Mouse (Mus musculus) gastrocnemius, postnatal 25 days (tissue): ENCODE results near the gene Cdhr3. TPM values are rescaled to one million over a fixed set of nuclear protein-coding genes. Genes with fewer than 3 reads are reported as not detected.
A peak's percentile ranks its signal among the peaks of the same experiment; 100 is the strongest.

Experiments used
- DNase-seq: peaks from one replicate; pipeline ENCODE4 v3.0.0; 2022
- long read RNA-seq, 2 experiments: library from polyadenylated mRNA; stranded (forward); transcript quantifications; one replicate each; pipeline ENCODE4 v2.0.0; 2021
- total RNA-seq, 2 experiments: library from RNA; stranded (reverse); gene quantifications; 1 replicate in 1 of 2; 2 replicates in 1 of 2; pipeline ENCODE4 v1.2.3; 2021

The Cdhr3 gene
- total RNA-seq: 1 to 10 TPM in 1 of 2 experiments, under 1 TPM in 1; 0.49 to 1.3 TPM
- long read RNA-seq, experiment 1, partial matches to known transcripts: 1 of 2 reads
- long read RNA-seq, experiment 1, other reads (novel, unspliced or antisense): 1 of 2 reads
- long read RNA-seq, experiment 2, partial matches to known transcripts: 1 of 1 reads
- long read RNA-seq, experiment 2, other reads (novel, unspliced or antisense): 0 of 1 reads

GRCm38 (mm10) chr12:33092775-33093174 is at the start of gene Cdhr3:
Gene Cdhr3 (minus strand): TSS chr12:33092875.
- no peak for DNase-seq

DNA sequence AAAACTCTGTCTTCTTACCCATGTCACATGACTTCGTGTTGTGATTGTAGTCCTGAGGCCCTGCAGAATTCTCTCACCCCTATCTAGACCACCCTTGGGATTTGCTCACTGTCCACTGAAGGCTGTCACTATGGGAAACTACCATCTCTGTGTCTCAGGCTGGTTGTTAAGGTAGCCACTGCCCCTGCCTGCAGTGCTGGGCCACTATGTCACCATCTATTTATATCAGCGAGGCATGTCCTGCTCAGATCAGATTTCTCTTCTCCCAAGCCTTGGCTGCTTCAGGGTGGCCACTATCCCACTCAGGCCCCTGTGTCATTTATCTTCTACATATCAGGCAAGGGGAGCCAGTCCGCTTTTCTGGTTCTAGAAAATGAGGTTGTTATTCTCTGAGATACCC is 46.4 kb upstream of the Cdhr3 start:
- peak; percentile 55 for DNase-seq

DNA sequence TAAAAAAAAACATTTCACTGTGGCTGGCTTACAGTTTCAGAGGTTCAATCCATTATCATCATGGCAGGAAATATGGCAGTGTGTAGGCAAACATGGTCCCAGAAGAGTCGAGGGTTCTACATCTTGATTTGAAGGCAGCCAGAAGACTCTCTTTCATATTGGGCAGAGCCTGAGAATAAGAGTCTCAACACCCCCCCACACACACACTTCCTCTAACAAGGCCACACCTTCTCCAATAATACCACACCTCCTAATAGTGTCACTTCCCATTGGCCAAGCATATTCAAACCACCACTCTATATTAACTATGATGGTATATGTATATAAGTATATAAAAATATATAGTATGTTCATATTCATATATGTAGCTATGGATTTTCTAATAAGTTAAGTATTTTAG is 45.2 kb upstream of the Cdhr3 start:
- DNase-seq: no peak

DNA sequence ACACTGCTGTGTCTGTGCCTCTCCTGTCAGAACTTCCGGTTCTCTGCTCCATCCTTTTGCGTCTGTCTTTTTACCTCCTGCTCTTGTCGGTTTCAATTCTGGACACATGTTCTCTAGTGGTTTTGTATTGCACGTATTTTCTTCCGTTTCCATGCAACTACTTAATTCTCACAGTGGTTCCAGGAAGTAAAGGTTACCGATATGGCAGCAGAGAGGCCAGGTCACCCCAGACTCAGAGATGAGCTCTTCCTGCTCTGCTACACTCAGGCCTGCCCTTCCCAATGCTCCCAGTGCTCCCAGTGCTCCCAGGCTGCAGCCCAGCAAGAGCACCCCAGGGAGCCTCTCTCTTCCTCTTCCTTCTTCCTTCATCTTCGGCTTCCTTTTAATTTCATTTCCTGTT is 39.1 kb upstream of the Cdhr3 start:
- DNase-seq: no peak

DNA sequence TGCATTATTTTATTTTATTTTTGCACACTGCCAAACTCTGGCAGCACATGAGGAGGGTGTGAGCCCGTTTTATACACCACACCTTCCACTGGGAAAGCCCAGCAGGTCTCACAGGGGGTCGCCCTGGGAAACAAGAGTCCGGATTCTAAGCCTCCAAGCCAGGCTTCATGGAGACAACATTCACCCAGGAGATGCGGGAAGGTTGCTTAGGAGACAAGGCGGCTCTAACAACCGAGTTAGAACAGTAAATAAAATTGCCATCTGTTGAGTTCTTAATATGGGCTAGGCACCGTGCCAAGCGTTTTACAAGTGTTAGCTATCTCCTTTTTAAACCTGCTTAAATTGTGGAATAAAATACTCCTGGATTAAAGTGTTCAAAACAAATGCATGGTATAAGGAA is 37.7 kb upstream of the Cdhr3 start:
- no peak for DNase-seq

GRCm38 (mm10) chr12:33129410-33129809 is 36.7 kb upstream of the Cdhr3 start:
- DNase-seq: peak; percentile 27

DNA sequence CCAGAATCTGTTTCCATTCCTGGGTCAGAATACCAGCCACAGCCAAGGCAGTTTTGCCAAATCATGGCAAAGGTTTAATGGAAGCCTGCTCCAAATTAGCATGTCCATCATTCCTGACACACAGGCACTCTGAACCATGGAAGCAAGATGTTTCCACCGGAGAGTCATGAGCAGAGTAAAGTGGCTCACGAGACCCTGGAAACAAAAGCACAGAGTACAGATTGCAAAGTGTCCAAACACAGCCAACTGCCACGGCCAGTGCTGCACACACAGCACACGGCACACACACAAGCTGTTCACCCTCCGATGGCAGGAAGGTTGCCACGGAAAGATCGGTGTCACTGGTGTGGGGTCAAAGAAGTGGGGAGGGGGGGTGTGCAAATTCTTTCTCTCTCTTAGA is 36.0 kb upstream of the Cdhr3 start:
- DNase-seq: no peak

- no peak for DNase-seq
Measured at GRCm38 (mm10) chr12:33128121-33128520, 35.4 kb upstream of the Cdhr3 start.

- DNase-seq: no peak
Measured at GRCm38 (mm10) chr12:33126243-33126642, 33.6 kb upstream of the Cdhr3 start.

DNA sequence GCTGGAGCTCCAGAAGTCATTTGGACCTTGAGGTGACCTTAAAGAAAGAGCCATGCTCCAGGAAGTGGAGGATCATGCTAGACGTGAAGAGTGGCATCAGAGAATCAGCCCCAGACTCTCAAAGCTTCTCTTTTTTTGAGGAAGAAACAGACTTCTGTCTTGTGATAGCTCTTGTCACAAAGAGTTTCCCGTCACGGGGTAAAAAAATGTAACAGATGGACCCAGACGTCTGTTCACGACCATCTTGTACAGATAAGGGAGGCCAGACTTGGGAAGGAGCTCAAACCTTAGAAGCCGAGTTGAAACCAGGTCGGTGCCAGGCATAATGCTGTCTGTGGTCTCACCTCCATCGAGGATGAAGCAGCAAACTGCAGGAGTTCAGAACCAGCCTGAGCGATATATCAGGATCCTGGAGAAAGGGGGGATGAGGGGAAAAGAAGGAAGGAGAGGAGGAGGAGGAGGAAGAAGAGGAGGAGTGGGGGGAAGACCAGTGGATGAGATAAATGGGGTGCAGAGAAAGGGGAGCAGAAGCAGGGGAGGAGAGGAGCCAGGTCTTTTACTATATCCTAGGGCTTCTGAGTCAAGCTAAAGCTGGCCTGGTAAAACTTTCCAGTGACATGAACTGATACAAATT is 33.0 kb upstream of the Cdhr3 start:
- DNase-seq: no peak

DNA sequence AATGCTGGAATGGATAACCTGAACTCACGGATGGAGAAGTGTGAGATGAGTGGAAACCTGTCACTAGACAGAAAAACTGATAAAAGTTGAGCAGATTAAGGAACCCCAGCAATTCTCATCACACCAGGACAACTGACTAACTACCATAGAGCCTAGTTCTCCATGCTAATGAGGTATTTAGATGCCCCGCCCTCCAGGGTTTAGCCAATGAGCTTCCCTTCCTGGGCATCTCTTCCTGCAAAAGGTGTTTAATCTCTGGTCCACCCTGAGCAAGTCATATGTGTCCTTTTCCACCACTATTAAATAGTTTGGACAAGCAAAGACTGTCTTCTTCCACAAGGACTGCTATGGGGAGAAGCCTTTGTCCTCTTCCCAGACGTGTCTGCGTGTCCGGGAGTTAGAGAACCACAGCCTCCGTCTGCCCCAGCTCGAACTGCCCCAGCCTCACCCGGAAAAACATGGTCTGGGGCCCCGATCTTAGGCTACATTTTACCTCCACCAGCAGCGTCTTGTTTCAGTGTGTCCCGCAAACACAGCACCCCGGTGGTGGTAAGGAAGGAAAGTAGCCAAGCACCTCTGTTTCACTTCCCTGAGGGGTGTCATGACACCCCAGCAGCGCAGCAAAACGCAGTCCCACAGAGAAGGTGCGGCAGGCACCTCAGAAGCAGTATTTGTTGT is 26.1 kb upstream of the Cdhr3 start:
- no peak for DNase-seq

DNA sequence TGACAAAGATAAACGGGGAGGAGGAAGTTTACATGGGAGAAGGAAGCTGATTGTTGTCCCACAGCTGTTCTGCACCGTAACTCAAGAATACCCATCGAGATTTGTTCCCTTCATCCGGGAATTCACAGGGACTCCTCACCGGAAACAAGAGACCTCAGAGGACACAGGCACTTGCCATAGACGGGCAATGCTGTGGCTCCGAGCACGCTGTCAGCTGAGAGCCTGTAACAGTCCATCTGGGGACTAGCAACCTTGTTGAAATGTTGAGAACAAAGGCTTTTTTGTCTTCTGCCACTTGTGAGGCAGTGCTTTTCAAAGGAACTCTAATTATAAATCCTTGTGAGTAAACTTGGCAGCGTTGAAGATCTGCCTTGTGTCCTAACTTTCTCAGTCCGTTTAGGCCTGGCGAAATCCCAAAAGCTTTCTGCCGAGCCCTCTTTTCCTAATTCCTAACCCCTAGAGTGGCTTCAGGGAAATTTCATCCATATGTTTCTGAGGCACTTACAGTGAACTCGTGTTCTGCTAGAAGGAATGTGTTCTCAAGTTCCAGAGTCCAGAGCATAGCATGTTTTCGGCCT is 18.3 kb upstream of the Cdhr3 start:
- no peak for DNase-seq

- peak; percentile 18 for DNase-seq
Measured at GRCm38 (mm10) chr12:33109531-33109930, 16.9 kb upstream of the Cdhr3 start.

DNA sequence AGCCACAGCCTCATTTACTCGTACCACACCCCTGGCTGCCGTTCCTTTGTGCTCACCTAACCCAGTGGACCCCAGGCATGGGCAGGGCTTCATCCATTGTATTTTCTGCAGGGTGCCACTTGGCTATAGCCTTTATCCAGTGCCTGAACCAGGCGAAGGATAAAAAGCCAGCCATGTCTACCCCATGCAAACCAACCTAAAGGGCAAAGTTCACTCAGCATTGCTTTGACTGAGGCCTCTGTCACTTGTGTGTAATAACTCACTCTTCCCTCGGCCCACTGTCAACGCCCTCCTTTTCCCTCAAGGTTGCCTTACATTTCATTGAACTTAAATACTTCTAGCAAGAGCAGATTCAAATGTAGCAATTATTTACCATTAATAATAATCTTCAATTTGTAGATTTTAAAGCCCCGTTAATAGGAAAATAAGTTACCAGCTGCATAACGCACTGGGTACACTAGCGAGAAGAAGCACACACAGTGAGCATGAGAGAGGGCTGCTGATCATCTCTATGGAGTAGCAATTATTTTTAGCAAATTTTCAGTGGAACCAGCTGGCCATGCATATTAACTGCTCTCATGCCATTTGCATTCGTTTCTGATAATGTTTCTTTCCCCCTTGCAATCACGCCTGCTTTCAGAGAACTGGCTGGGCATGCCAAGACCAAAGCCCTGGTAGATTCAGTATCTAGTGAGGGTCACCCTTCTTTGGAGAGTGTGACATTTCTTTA is 13.9 kb upstream of the Cdhr3 start:
- no peak for DNase-seq

DNA sequence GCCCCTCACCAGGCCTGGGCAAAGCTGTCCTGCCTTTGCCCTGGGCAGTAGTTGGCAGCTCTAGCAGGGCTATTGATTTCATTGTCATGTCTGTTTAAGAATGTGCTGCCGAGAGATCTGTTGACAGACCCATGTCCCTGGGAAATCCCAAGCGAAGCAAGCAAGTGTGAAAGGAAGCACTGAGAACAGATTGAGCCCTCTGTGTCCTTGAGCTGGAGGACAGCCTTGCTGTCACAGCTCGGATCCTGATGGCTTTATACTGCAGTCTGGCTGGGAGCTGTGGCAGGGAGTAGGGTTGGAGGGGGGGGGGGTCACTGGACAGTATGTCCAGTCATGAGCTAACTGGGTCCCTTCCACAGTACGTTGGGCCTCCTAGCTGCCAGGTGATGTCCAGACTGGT is 13.0 kb upstream of the Cdhr3 start:
- no peak for DNase-seq

- DNase-seq: no peak
Measured at GRCm38 (mm10) chr12:33102342-33103115, 9.9 kb upstream of the Cdhr3 start.

- no peak for DNase-seq
Measured at GRCm38 (mm10) chr12:33101627-33102026, 9.0 kb upstream of the Cdhr3 start.

DNA sequence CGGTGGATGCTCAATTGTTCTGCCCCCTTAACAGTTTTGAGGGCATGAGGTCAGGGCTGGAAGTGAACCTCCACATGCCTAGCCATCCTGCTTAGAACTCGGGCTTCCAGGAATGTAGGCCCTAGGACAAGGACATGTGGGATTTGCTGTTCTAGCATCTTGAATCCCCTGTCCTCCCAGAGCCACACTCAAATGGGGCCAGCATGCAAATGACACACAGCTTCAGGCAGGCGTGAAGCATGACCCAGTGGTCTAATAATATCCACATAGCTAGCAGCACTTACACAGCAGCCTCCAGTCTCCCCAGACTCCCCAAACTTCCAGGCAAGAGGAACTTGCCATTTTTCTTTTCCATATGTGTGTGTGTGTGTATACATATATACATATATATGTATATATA is 3.3 kb upstream of the Cdhr3 start:
- no peak for DNase-seq

DNA sequence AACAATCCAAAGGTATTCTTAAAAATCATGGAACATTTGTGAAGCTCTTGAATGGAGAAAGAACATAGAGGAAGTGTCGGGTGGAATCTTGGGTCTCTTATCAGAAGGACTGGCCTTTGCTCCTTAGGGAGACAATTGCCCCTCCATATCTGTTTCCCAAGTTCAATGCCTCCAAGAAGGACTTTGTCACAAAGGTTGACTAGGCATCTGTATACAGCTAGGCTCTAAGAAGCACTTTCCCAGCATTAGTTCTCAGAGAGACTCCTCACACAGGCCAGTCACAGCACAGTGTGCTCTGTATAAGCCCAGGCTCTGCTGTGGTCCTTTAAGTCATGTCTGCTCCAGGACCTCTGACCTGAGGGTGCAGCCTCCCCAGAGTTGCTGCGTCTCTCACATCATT is 479 bp downstream of the Cdhr3 start:
- no peak for DNase-seq

DNA sequence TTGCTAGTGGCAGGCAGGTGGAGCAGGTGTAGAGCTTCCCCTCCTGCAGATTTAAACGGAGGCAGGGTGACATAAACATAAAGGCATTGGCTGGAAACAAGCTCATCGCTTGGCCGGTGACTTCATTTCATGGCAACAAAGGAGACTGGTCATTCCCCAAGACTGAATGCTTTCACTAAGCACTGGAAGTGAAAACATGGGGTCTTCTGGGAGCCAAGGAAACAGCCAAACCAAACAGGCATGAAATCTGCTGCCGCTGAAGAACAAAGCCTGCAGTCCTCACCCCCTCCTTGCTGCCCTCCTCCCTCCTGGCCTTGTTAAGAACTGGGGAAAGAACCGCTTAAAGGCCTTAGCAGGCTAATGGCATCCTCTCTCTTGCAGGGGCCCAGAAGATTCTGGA is 6.5 kb downstream of the Cdhr3 start:
- no peak for DNase-seq

DNA sequence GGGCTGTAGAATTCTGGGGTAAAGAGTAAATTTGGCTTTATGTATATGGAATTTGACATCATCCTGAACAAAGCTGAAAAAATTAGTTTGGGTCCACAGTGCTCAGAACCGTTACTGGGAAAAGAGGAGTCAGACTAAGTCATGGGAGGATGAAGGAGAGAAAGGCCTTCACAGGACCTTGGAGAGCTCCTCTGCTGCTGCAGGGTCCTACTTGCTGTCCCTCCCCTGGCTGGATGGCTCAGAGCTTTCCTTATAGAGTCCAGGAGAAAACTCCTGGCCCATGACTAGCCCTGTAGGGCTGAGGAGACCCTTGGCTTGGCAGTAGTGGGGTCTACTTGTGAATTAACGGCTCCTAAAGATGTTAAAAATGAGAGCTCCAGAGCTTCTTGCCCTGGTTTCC is 8.0 kb downstream of the Cdhr3 start:
- no peak for DNase-seq

GRCm38 (mm10) chr12:33083362-33083761 is 9.3 kb downstream of the Cdhr3 start:
- DNase-seq: peak; percentile 37
